Mouse (Mus musculus): ENCODE results near the gene Ints3.
"Not testable (repeated sequence)": the region's sequence is repeated elsewhere in the genome, so short reads cannot be mapped to it uniquely, and the experiment has no call there.

The Ints3 gene

GRCm38 (mm10) chr3:90342853-90343252 is 90.6 kb downstream of the Ints3 start:
- DNase-seq: not testable (repeated sequence)

Data from lung, postnatal 36 days (tissue).